Mouse (Mus musculus) G1E (cell line): ENCODE measurements at regions not wholly inside any gene's neighbourhood (a gene's known extent, or its start where the extent isn't known, plus 50 kb on each side); places are given as distances from the start of the nearest gene placed in this dataset.

Source experiments
- ATAC-seq: 2 replicates; pipeline ENCODE4 v1.8.0; 2016; ENCODE audit warnings: mild to moderate bottlenecking; ENCODE audit not compliant: insufficient number of reproducible peaks, poor library complexity, low FRiP score, severe bottlenecking; ENCODE audit errors: extremely low read depth
- DNase-seq: peaks from one replicate; pipeline ENCODE4 v3.0.0; 2012; ENCODE audit warnings: low spot score
- H3K27me3 ChIP-seq: 2 replicates; pipeline ENCODE4 v1.6.1; 2012; ENCODE audit warnings: mild to moderate bottlenecking, low read length, inconsistent platforms; ENCODE audit not compliant: insufficient read depth
- H3K36me3 ChIP-seq: replicated peaks from 2 replicates; pipeline ENCODE3; 2012; ENCODE audit warnings: mild to moderate bottlenecking, inconsistent platforms
- H3K4me1 ChIP-seq: 2 replicates; pipeline ENCODE4 v1.6.1; 2012; ENCODE audit warnings: low read depth, low read length, inconsistent platforms, mixed read lengths; ENCODE audit not compliant: insufficient read depth
- H3K4me3 ChIP-seq: 2 replicates; pipeline ENCODE4 v1.5.1; 2012; ENCODE audit warnings: low read depth, mild to moderate bottlenecking, inconsistent platforms, low read length, moderate library complexity, mixed read lengths
- H3K9me3 ChIP-seq: replicated peaks from 2 replicates; pipeline ENCODE4 v1.6.1; 2012; ENCODE audit warnings: inconsistent platforms
- CTCF ChIP-seq: IDR thresholded peaks from 2 replicates; pipeline ENCODE4 v1.5.1; 2012; ENCODE audit warnings: low read depth, low read length, inconsistent platforms, mixed read lengths
- GATA1 ChIP-seq: IDR thresholded peaks from 2 replicates; pipeline ENCODE4 v1.6.1; 2012; ENCODE audit warnings: borderline replicate concordance, low read length, inconsistent platforms, mixed read lengths
- GATA2 ChIP-seq: IDR thresholded peaks from 2 replicates; pipeline ENCODE4 v1.6.1; 2012; ENCODE audit warnings: low read depth, low read length, inconsistent platforms, borderline replicate concordance
- POLR2AphosphoS5 ChIP-seq: IDR thresholded peaks from 2 replicates; pipeline ENCODE4 v1.6.1; 2012; ENCODE audit warnings: low read depth, low read length, inconsistent platforms; ENCODE audit not compliant: insufficient replicate concordance
- TAL1 ChIP-seq: conservative IDR thresholded peaks from 2 replicates; pipeline ENCODE4 v1.6.1; 2012; ENCODE audit warnings: low read depth, low read length, inconsistent platforms, mixed read lengths

GRCm38 (mm10) chr1:190411756-190412155, 241.2 kb upstream of the Prox1 start:
- TF ChIP-seq POLR2AphosphoS5 (no peak), GATA1 (no peak), GATA2 (no peak), TAL1 (no peak), CTCF (no peak)
- no peaks in the 10 kb centered on the region for H3K4me1 ChIP-seq
- H3K27me3 ChIP-seq, result no peaks in the 10 kb centered on the region
- ATAC-seq (no peak), DNase-seq (no peak)
- peaks cover 72% of the 10 kb centered on the region for H3K9me3 ChIP-seq
- H3K36me3 ChIP-seq, result no peaks in the 10 kb centered on the region
- H3K4me3 ChIP-seq, result no peak overlapping the region

GRCm38 (mm10) chr1:190403335-190403734, 232.8 kb upstream of the Prox1 start:
- H3K4me1 ChIP-seq, result no peaks in the 10 kb centered on the region
- no peak for TF ChIP-seq GATA2
- TF ChIP-seq POLR2AphosphoS5, result no peak
- no peak for ATAC-seq
- no peaks in the 10 kb centered on the region for H3K27me3 ChIP-seq
- H3K9me3 ChIP-seq, result peaks cover 72% of the 10 kb centered on the region
- no peak overlapping the region for H3K4me3 ChIP-seq
- no peaks in the 10 kb centered on the region for H3K36me3 ChIP-seq
- DNase-seq, result no peak

- no peak overlapping the region for H3K4me3 ChIP-seq
- no peak for DNase-seq
- H3K4me1 ChIP-seq, result no peaks in the 10 kb centered on the region
- TF ChIP-seq GATA1 (no peak), CTCF (no peak), POLR2AphosphoS5 (no peak), TAL1 (no peak), GATA2 (no peak)
- H3K27me3 ChIP-seq, result no peaks in the 10 kb centered on the region
- no peaks in the 10 kb centered on the region for H3K36me3 ChIP-seq
- H3K9me3 ChIP-seq, result peaks cover 78% of the 10 kb centered on the region
- ATAC-seq, result no peak
Measured at GRCm38 (mm10) chr1:190398308-190398707, 227.8 kb upstream of the Prox1 start.

GRCm38 (mm10) chr1:190397811-190398210, 227.3 kb upstream of the Prox1 start:
- no peaks in the 10 kb centered on the region for H3K4me1 ChIP-seq
- TF ChIP-seq POLR2AphosphoS5 (no peak), GATA2 (no peak)
- no peak for DNase-seq
- H3K9me3 ChIP-seq, result peaks cover 80% of the 10 kb centered on the region
- H3K27me3 ChIP-seq, result no peaks in the 10 kb centered on the region
- no peak for ATAC-seq
- H3K4me3 ChIP-seq, result no peak overlapping the region
- no peaks in the 10 kb centered on the region for H3K36me3 ChIP-seq

GRCm38 (mm10) chr1:190393061-190393460, 222.5 kb upstream of the Prox1 start:
- H3K9me3 ChIP-seq, result peaks cover 86% of the 10 kb centered on the region
- no peak overlapping the region for H3K4me3 ChIP-seq
- H3K36me3 ChIP-seq, result no peaks in the 10 kb centered on the region
- TF ChIP-seq POLR2AphosphoS5 (no peak), GATA1 (no peak), TAL1 (no peak), CTCF (no peak), GATA2 (no peak)
- H3K4me1 ChIP-seq, result no peaks in the 10 kb centered on the region
- DNase-seq, result no peak
- no peaks in the 10 kb centered on the region for H3K27me3 ChIP-seq
- ATAC-seq, result no peak

- Histone ChIP-seq H3K9me3 (peaks cover 87% of the 10 kb centered on the region), H3K27me3 (no peaks in the 10 kb centered on the region), H3K36me3 (no peaks in the 10 kb centered on the region), H3K4me3 (no peak overlapping the region), H3K4me1 (no peaks in the 10 kb centered on the region)
- ATAC-seq, result no peak
- TF ChIP-seq CTCF, result no peak
- no peak for DNase-seq
Measured at GRCm38 (mm10) chr1:190388853-190389252, 218.3 kb upstream of the Prox1 start.

- Histone ChIP-seq H3K9me3 (peaks cover 85% of the 10 kb centered on the region), H3K27me3 (no peaks in the 10 kb centered on the region), H3K4me1 (no peaks in the 10 kb centered on the region), H3K4me3 (no peak overlapping the region), H3K36me3 (no peaks in the 10 kb centered on the region)
- TF ChIP-seq GATA1 (no peak), POLR2AphosphoS5 (no peak), CTCF (no peak), TAL1 (no peak), GATA2 (no peak)
- no peak for DNase-seq
- no peak for ATAC-seq
Measured at GRCm38 (mm10) chr1:190384555-190384954, 214.0 kb upstream of the Prox1 start.
